Mouse (Mus musculus) G1E (cell line): Measurements from ENCODE around the gene Atf6.

ENCODE experiments used
- CTCF ChIP-seq: IDR thresholded peaks from 2 replicates; pipeline ENCODE4 v1.5.1; 2012; ENCODE audit warnings: low read depth, low read length, inconsistent platforms, mixed read lengths
- POLR2AphosphoS5 ChIP-seq: IDR thresholded peaks from 2 replicates; pipeline ENCODE4 v1.6.1; 2012; ENCODE audit warnings: low read depth, low read length, inconsistent platforms; ENCODE audit not compliant: insufficient replicate concordance

DNA sequence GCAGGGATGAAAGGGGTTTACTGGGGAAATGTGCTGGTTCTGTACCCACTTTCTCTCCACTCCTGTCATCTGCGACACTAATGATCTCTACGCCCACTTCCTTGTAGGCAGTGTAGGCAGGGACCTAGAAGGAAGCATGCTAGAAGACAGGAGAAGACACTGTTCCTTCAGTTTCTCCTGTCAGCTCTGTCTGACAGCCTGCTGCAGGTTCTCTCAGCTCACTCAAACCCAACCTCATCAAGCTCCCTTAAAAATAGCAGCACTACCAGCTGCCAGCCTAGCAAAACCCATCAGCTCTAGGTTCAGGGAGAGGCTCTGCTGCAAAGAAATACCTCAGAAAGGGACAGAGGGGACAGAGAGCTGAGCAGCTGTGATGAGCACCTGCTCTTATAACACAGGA, 17.6 kb downstream of the Atf6 start:
- TF ChIP-seq CTCF: no peak
- no peak for TF ChIP-seq POLR2AphosphoS5
